ENCODE assay signal across 8 mouse cellular contexts in genomic region chr2:104122505-104123378, GRCm38 (mm10). TPM values are rescaled to one million over a fixed set of nuclear protein-coding genes. Genes with fewer than 3 reads are reported as not detected.
DNase-seq lines count a peak whose midpoint lies in the region; ATAC-seq and TF ChIP-seq lines count a peak whose summit lies in the region.

Gene A930018P22Rik (plus strand): TSS chr2:104122769.

- ATAC-seq in granulocyte monocyte progenitor cell, adult 5-6 weeks (replicated peaks; ENCODE audit: poor library complexity, severe bottlenecking), result peak; percentile 95
- ATAC-seq in intestine, postnatal 0 days, result peak; percentile 87

- H3K4me1 ChIP-seq in embryonic facial prominence, embryonic 10.5 days, result peaks cover 15% of the 10 kb centered on the region
- no peaks in the 10 kb centered on the region; the same call in 1 of the 2 replicates for H3K4me1 ChIP-seq in intestine, postnatal 0 days (replicated peaks; ENCODE audit: control insufficient read depth, insufficient read depth, low read length)
- peaks cover 18% of the 10 kb centered on the region for H3K4me1 ChIP-seq in midbrain, embryonic 10.5 days

- no peaks in the 10 kb centered on the region for H3K9me3 ChIP-seq in embryonic facial prominence, embryonic 10.5 days
- H3K9me3 ChIP-seq in intestine, postnatal 0 days (ENCODE audit: control insufficient read depth), result no peaks in the 10 kb centered on the region
- H3K9me3 ChIP-seq in midbrain, embryonic 10.5 days (replicated peaks), result no peaks in the 10 kb centered on the region

- WGBS in embryonic facial prominence, embryonic 10.5 days, result under 1% methylated on average over 74 of the region's 74 CpGs
- under 1% methylated on average over 74 of the region's 74 CpGs for WGBS in intestine, postnatal 0 days
- under 1% methylated on average over 74 of the region's 74 CpGs for WGBS in midbrain, embryonic 10.5 days

- peak within 1 kb of the TSS; percentile 84 for H3K27ac ChIP-seq in embryonic facial prominence, embryonic 10.5 days (replicated peaks)
- peak within 1 kb of the TSS; percentile 82 for H3K27ac ChIP-seq in intestine, postnatal 0 days (ENCODE audit: low read depth, low read length)
- H3K27ac ChIP-seq in midbrain, embryonic 10.5 days (replicated peaks), result peak within 1 kb of the TSS; percentile 86

- H3K4me2 ChIP-seq in intestine, postnatal 0 days (replicated peaks; ENCODE audit: low read depth), result peak within 1 kb of the TSS; percentile 98

- peak; percentile 96 for DNase-seq in adrenal gland, postnatal 14 days
- DNase-seq in embryonic facial prominence, embryonic 10.5 days (ENCODE audit: low spot score), result peak; percentile 94
- peak; percentile 82 for DNase-seq in left cerebral cortex, postnatal 36 days (ENCODE audit: low spot score in 2 of 2)
- peak; percentile 91 for DNase-seq in midbrain, embryonic 10.5 days (ENCODE audit: low spot score)
- peak; percentile 79 to 88 for DNase-seq in right cerebral cortex, postnatal 36 days (ENCODE audit: low spot score in 2 of 2)
- peak; percentile 87 to 88 for DNase-seq in urinary bladder, postnatal 4 days (ENCODE audit: low spot score in 2 of 2)

- TF ChIP-seq CTCF in intestine, postnatal 0 days (IDR thresholded peaks at IDR 0.05; ENCODE audit: low read depth), result peak; percentile 7; the same call in 1 of the 2 replicates

- H3K36me3 ChIP-seq in embryonic facial prominence, embryonic 10.5 days (replicated peaks), result no peaks in the 10 kb centered on the region
- H3K36me3 ChIP-seq in intestine, postnatal 0 days (ENCODE audit: control insufficient read depth, insufficient read depth), result no peaks in the 10 kb centered on the region
- no peaks in the 10 kb centered on the region for H3K36me3 ChIP-seq in midbrain, embryonic 10.5 days

- H3K27me3 ChIP-seq in embryonic facial prominence, embryonic 10.5 days (replicated peaks; ENCODE audit: low read depth, poor library complexity, severe bottlenecking), result peaks cover 47% of the 10 kb centered on the region
- no peaks in the 10 kb centered on the region for H3K27me3 ChIP-seq in intestine, postnatal 0 days (replicated peaks; ENCODE audit: control insufficient read depth, insufficient read depth, low read length)
- H3K27me3 ChIP-seq in midbrain, embryonic 10.5 days (ENCODE audit: low read depth, poor library complexity, severe bottlenecking), result peaks cover 48% of the 10 kb centered on the region

- intact Hi-C loops in left cerebral cortex, postnatal 36 days (cut with DNase I), result loop anchor here (10.0 kb wide), 1 partner anchor 328 kb away; the partner anchor contains the start of gene Caprin1

- peak within 1 kb of the TSS; percentile 80 for H3K4me3 ChIP-seq in embryonic facial prominence, embryonic 10.5 days
- H3K4me3 ChIP-seq in intestine, postnatal 0 days (ENCODE audit: low read depth, low read length), result peak within 1 kb of the TSS; percentile 58
- H3K4me3 ChIP-seq in midbrain, embryonic 10.5 days, result peak within 1 kb of the TSS; percentile 82

- H3K9ac ChIP-seq in intestine, postnatal 0 days (ENCODE audit: low read depth, low read length), result peak within 1 kb of the TSS; percentile 79

RNA-seq across cellular contexts. Expression of gene A930018P22Rik, which starts in this region (rescaled TPM):
- total RNA-seq in adrenal gland, postnatal 14 days (2021), result 1.1 and 2.4 TPM in 2 replicates
- not detected in 2 replicates for polyA plus RNA-seq in embryonic facial prominence, embryonic 10.5 days (2016; fragmentation: Nextera tagmentation; extraction: Ambion mirVana)
- not detected in 2 replicates for total RNA-seq in granulocyte monocyte progenitor cell, adult 5-6 weeks (2014; fragmentation: Nextera tagmentation)
- total RNA-seq in granulocyte monocyte progenitor cell, adult 5-6 weeks (2017), result not detected in 2 replicates
- 0.48 and 0.88 TPM in 2 replicates for polyA plus RNA-seq in intestine, postnatal 0 days (2015; fragmentation: Nextera tagmentation; extraction: Ambion mirVana)
- not detected for total RNA-seq in left cerebral cortex, postnatal 36 days (2021)
- 0.25 TPM in 1 of 2 replicates, not detected in the other for polyA plus RNA-seq in midbrain, embryonic 10.5 days (2016; fragmentation: Nextera tagmentation; extraction: Ambion mirVana)

Comparison
In these comparisons a context has a peak if more than half of its experiments do, and no peak if none do; other contexts are left out.
1. Peak in every context shown above with its lines: DNase-seq, ATAC-seq, H3K4me3 ChIP-seq and H3K27ac ChIP-seq.
2. Peak in DNase-seq, H3K4me3 ChIP-seq and H3K27ac ChIP-seq in embryonic facial prominence, embryonic 10.5 days; RNA of the gene not detected or under 1 TPM.
3. Peak in ATAC-seq in granulocyte monocyte progenitor cell, adult 5-6 weeks; RNA of the gene not detected or under 1 TPM.
4. Peak in ATAC-seq, H3K4me3 ChIP-seq, H3K27ac ChIP-seq, H3K9ac ChIP-seq and H3K4me2 ChIP-seq in intestine, postnatal 0 days; RNA of the gene not detected or under 1 TPM.
5. Peak in DNase-seq in left cerebral cortex, postnatal 36 days; RNA of the gene not detected or under 1 TPM.
6. Peak in DNase-seq, H3K4me3 ChIP-seq and H3K27ac ChIP-seq in midbrain, embryonic 10.5 days; RNA of the gene not detected or under 1 TPM.